Mouse (Mus musculus): Measurements from ENCODE around the gene Pgm5. TPM values are rescaled to one million over a fixed set of nuclear protein-coding genes. Genes with fewer than 3 reads are reported as not detected.
"Not testable (repeated sequence)": the region's sequence is repeated elsewhere in the genome, so short reads cannot be mapped to it uniquely, and the experiment has no call there.

Gene Pgm5
- polyA plus RNA-seq, 1 experiment from 2014 or later, result 0.28 TPM

DNA sequence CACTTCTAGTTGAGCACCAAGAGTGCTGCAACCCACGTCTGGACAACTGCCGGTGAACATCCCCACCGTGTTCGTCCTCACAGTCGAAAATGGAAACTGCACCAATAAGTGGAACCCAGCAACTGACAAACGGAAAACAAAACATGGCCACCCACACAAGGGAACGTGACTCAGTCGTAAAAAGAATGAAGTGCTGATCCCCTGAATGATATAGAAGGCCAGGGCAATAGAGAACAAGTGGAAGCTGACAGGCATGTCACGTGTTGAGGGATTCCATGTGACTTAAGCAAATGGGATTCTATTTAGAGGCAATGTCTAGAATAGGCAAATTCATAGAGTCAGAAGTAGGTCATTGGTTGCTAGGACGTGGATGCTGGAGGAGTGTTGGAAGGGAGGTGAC is 137.3 kb downstream of the Pgm5 start:
- Histone ChIP-seq H3K9me3 (replicated peaks) (no peaks in the 10 kb centered on the region), H3K4me2 (no peak overlapping the region), H3K9ac (no peak overlapping the region), H3K27me3 (no peaks in the 10 kb centered on the region), H3K4me1 (replicated peaks) (no peaks in the 10 kb centered on the region), H3K36me3 (no peaks in the 10 kb centered on the region), H3K27ac (no peak overlapping the region), H3K4me3 (replicated peaks) (no peak overlapping the region)
- 56% methylated on average over 10 of the region's 10 CpGs for WGBS (ENCODE audit: insufficient replicate concordance)
- no peak for DNase-seq
- ATAC-seq (ENCODE audit: low read depth), result no peak

DNA sequence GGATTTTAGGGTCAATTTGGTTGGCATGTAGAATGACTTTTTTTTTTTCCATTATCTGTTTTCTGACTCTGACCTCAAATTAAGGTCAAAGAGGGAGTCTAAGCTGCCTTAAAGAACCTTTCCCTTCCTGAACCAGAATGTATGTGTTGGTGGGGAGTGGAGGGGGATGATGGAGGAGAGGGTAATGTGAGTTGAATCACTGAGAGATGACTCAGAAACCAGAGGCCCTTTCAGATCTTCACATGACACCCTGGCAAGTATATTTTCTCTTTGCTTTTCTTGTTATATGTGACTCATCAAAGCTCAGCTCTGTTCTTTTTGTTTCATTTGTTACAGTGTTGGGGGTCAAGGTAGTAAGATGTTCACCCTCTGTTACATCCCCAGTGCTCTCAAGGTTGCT is 141.2 kb downstream of the Pgm5 start:
- no peak overlapping the region for H3K4me2 ChIP-seq
- H3K9ac ChIP-seq, result no peak overlapping the region
- H3K27ac ChIP-seq, result no peak overlapping the region
- DNase-seq (no peak), ATAC-seq (ENCODE audit: low read depth) (no peak)
- no peaks in the 10 kb centered on the region for H3K27me3 ChIP-seq
- no peak overlapping the region for H3K4me3 ChIP-seq (replicated peaks)
- H3K9me3 ChIP-seq (replicated peaks), result no peaks in the 10 kb centered on the region
- H3K4me1 ChIP-seq (replicated peaks), result no peaks in the 10 kb centered on the region
- H3K36me3 ChIP-seq, result no peaks in the 10 kb centered on the region

DNA sequence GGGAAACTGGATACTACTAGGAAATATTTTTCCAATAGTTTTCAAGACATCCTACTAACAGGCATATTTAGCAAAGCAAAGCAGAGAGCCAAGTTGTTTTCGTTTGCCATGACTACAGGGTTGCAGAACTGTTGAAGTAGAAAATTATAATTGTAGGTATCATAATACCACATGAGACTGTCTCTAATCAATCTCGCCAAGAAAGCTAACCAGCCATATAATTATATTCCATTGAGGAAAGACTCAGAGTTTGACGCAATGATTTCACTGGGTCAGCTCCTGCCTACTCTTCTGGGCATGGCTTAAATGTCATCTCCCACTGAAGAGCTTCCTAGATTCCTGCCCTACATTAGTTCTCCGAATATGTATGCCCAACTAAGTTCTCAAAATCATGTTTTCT is 142.2 kb downstream of the Pgm5 start:
- WGBS (ENCODE audit: insufficient replicate concordance), result 47% methylated on average over 4 of the region's 4 CpGs
- ATAC-seq (ENCODE audit: low read depth) (no peak), DNase-seq (no peak)
- H3K9ac ChIP-seq, result no peak overlapping the region
- H3K4me3 ChIP-seq (replicated peaks), result no peak overlapping the region
- H3K27ac ChIP-seq, result no peak overlapping the region
- no peaks in the 10 kb centered on the region for H3K36me3 ChIP-seq
- H3K27me3 ChIP-seq, result no peaks in the 10 kb centered on the region
- H3K9me3 ChIP-seq (replicated peaks), result no peaks in the 10 kb centered on the region
- H3K4me2 ChIP-seq, result no peak overlapping the region
- no peaks in the 10 kb centered on the region for H3K4me1 ChIP-seq (replicated peaks)

DNA sequence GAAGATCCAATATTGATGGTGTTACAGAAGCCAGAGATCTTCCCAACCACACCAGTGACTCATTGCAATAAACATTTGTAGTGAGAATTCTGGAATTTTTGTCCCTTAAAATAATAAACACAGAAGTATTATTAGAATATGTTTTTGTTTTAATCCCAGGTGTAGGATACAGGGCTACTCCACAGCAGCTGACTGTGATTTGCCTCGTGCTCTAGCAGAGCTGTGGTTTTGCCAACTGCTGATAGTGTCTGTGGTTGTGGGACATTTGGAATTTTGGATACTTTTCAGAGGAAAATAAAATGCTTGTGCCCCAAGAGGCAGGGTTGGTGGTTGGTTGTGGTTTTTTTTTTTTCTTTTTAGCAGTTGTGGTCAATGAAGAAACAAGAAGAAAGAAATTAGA is 143.6 kb downstream of the Pgm5 start:
- H3K27me3 ChIP-seq, result no peaks in the 10 kb centered on the region
- no peaks in the 10 kb centered on the region for H3K9me3 ChIP-seq (replicated peaks)
- DNase-seq (no peak), ATAC-seq (ENCODE audit: low read depth) (no peak)
- H3K27ac ChIP-seq, result no peak overlapping the region
- no peaks in the 10 kb centered on the region for H3K4me1 ChIP-seq (replicated peaks)
- H3K4me3 ChIP-seq (replicated peaks), result no peak overlapping the region
- H3K36me3 ChIP-seq, result no peaks in the 10 kb centered on the region
- no peak overlapping the region for H3K4me2 ChIP-seq
- WGBS (ENCODE audit: insufficient replicate concordance), result 32% methylated on average over 1 of the region's 1 CpGs
- no peak overlapping the region for H3K9ac ChIP-seq

DNA sequence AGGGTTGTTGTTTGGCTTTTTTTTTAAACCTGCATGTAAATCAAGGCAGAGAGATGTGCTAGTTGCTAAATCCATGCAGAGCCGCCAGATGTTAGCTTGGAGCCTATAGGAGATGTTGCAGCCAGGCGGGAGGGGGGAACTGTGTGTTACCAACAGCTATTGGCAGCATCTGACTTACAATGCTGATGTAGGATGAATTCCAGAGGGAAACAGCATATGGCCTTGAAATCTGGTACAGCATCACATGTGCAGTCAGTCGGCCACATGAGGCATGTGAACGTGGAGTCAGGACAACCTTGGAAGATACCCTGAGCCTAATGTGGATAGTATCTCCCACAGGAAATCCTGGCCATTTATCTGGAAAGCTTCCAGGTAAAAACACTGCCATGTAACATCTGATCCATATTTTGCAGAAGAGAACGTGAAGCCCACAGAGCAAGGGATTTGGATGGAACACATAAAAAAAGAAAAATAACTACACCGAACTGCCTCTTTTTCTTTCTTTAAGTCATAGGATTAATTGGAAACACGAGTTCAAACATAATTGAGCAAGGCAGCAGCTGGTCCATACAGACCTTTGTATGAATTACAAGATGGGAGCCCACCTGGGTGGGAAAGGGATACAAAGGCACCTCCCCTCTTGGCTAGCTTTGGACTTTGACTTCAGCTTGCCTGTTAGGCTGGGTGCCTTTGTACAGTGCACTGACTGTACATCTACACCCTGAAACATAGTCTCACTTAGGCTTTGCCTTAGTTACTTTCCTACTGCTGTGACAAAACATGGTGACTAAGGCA is 145.2 kb downstream of the Pgm5 start:
- no peaks in the 10 kb centered on the region for H3K9me3 ChIP-seq (replicated peaks)
- DNase-seq (no peak), ATAC-seq (ENCODE audit: low read depth) (no peak)
- H3K27ac ChIP-seq, result no peak overlapping the region
- H3K4me3 ChIP-seq (replicated peaks), result no peak overlapping the region
- H3K36me3 ChIP-seq, result no peaks in the 10 kb centered on the region
- no peaks in the 10 kb centered on the region for H3K4me1 ChIP-seq (replicated peaks)
- WGBS (ENCODE audit: insufficient replicate concordance), result 65% methylated on average over 7 of the region's 7 CpGs
- no peak overlapping the region for H3K4me2 ChIP-seq
- H3K9ac ChIP-seq, result no peak overlapping the region
- H3K27me3 ChIP-seq, result no peaks in the 10 kb centered on the region

DNA sequence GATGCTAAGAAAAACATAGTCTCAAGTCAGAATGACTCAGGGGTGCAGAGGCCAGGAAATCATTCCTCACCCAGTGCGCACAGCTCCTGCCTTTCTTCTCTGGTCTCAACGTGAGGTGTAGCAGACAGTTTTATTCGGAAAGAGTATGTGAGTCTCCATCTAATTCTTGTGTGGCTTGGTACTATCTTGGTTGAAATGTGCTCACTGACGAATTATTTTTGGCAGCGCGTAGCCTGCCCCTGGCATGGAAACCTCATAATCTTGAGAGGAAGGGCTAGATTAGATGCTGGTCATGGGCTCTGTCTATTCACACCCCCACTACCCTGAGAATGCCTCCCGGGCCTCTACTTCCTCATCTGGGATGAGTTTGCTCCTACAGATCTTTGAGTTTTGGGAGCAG is 153.6 kb downstream of the Pgm5 start:
- Histone ChIP-seq H3K4me2 (no peak overlapping the region), H3K36me3 (no peaks in the 10 kb centered on the region), H3K27ac (no peak overlapping the region), H3K4me3 (replicated peaks) (no peak overlapping the region), H3K4me1 (replicated peaks) (no peaks in the 10 kb centered on the region), H3K9me3 (replicated peaks) (no peaks in the 10 kb centered on the region), H3K9ac (no peak overlapping the region), H3K27me3 (no peaks in the 10 kb centered on the region)
- no peak for ATAC-seq (ENCODE audit: low read depth)
- no peak for DNase-seq
- WGBS (ENCODE audit: insufficient replicate concordance), result 62% methylated on average over 7 of the region's 7 CpGs

DNA sequence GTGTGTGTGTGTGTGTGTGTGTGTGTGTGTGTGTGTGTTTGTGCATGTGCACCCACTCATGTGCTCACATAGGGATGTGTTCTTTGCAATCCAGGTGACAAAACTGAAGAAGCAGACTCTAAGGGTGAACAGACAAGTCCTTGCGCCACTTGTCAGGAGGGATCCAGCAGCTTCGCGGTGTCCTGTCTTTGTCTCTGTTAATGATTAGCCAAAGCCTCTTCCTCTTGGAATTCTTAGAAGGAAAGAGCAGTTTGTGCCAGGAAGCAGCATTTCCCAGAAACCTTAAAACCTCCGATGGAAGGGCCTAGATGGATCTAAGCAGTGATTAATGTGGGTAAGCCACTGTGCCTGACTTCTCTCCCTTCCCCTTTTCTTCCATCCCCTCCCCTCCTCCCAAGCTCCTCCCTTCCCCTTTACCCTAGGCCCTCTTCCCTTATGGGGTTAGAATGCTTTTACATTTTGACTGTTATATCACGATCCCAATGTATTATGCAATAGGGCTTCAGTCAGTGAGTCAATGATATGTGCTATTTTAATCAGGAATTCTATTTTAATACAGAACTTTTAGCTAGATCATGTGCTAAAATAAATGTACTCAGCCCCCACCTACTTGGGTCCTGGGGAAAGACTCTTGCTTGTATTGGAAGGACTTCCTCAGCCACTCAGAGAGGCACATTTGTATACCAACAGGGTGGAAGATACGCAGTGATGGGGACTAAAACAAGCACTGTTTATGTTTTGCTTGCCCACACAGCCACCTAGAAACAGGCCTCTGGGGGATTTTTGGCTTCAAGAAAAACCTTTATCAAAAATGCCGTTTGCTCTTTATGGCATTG is 154.4 kb downstream of the Pgm5 start:
- 46% methylated on average over 7 of the region's 7 CpGs for WGBS (ENCODE audit: insufficient replicate concordance)
- H3K27ac ChIP-seq, result no peak overlapping the region
- no peaks in the 10 kb centered on the region for H3K4me1 ChIP-seq (replicated peaks)
- no peak overlapping the region for H3K9ac ChIP-seq
- H3K36me3 ChIP-seq, result no peaks in the 10 kb centered on the region
- DNase-seq, result no peak
- no peaks in the 10 kb centered on the region for H3K9me3 ChIP-seq (replicated peaks)
- no peak overlapping the region for H3K4me3 ChIP-seq (replicated peaks)
- H3K4me2 ChIP-seq, result no peak overlapping the region
- no peaks in the 10 kb centered on the region for H3K27me3 ChIP-seq
- no peak for ATAC-seq (ENCODE audit: low read depth)

DNA sequence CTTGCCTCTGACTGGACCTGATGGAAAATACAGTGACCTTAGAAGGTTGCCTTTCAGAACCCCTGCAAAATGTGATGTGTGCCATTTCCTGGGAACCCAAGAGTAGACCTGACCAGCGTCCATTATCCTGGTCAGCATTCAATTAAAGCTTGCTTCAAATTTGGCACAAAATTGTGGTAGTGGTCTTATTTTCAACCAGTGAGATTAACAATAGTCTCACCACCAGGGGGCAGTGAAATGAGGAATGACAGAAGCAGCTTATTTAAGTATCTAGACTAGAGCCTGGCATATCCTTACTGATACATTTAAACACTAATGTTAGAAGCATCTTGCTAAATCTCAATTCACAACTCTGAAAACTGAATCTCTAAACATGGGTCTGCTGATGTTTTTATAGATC is 156.3 kb downstream of the Pgm5 start:
- Histone ChIP-seq H3K9ac (no peak overlapping the region), H3K27ac (no peak overlapping the region), H3K4me2 (no peak overlapping the region), H3K9me3 (replicated peaks) (no peaks in the 10 kb centered on the region), H3K4me1 (replicated peaks) (no peaks in the 10 kb centered on the region), H3K27me3 (no peaks in the 10 kb centered on the region), H3K4me3 (replicated peaks) (no peak overlapping the region), H3K36me3 (no peaks in the 10 kb centered on the region)
- DNase-seq, result no peak
- 26% methylated on average over 1 of the region's 1 CpGs for WGBS (ENCODE audit: insufficient replicate concordance)
- no peak for ATAC-seq (ENCODE audit: low read depth)

DNA sequence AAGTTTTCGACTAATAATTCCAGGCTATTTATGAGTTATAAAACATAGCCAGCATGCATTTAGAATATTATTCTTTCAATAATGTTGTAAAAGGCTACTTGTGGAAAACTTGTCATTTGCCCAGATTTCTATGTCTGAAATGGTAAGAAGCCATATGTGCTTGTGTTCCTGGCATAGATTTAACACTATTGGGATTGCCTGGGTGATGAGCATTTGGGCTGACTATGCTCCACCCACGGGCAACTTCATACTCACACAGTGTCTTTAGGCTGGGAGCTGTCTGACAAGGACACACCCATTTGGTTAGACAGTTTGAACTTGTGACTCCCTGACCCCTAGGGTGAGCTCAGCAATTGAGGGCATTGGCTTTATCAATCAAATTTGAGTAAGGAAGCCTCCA is 157.3 kb downstream of the Pgm5 start:
- Histone ChIP-seq H3K27ac (no peak overlapping the region), H3K9ac (no peak overlapping the region), H3K36me3 (no peaks in the 10 kb centered on the region), H3K4me2 (no peak overlapping the region), H3K9me3 (replicated peaks) (no peaks in the 10 kb centered on the region), H3K4me3 (replicated peaks) (no peak overlapping the region), H3K27me3 (no peaks in the 10 kb centered on the region), H3K4me1 (replicated peaks) (no peaks in the 10 kb centered on the region)
- ATAC-seq (ENCODE audit: low read depth) (no peak), DNase-seq (no peak)
- 53% methylated on average over 2 of the region's 2 CpGs for WGBS (ENCODE audit: insufficient replicate concordance)

DNA sequence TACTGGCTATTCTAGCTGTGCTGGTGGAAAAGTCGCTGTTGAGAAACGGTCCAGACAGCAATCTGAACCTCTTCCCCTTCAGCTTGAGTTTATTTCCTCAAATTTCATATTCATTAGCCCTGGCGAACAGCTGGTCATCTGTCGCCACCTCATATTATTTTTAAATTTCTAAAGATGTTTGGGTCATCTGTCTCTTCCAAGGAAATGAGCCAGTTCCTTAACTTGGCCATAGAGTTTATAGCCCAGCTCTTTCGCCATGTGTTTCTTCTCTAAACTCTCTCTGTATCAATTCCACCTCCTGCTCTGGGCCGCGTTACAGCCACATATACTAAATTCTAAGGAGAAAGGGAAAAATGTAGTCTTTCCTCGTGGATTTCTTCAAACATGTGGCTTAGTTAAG is 158.0 kb downstream of the Pgm5 start:
- DNase-seq (no peak), ATAC-seq (ENCODE audit: low read depth) (no peak)
- no peak overlapping the region for H3K27ac ChIP-seq
- H3K27me3 ChIP-seq, result no peaks in the 10 kb centered on the region
- H3K9me3 ChIP-seq (replicated peaks), result no peaks in the 10 kb centered on the region
- 57% methylated on average over 8 of the region's 8 CpGs for WGBS (ENCODE audit: insufficient replicate concordance)
- no peaks in the 10 kb centered on the region for H3K36me3 ChIP-seq
- H3K4me1 ChIP-seq (replicated peaks), result no peaks in the 10 kb centered on the region
- no peak overlapping the region for H3K4me3 ChIP-seq (replicated peaks)
- H3K9ac ChIP-seq, result no peak overlapping the region
- no peak overlapping the region for H3K4me2 ChIP-seq

DNA sequence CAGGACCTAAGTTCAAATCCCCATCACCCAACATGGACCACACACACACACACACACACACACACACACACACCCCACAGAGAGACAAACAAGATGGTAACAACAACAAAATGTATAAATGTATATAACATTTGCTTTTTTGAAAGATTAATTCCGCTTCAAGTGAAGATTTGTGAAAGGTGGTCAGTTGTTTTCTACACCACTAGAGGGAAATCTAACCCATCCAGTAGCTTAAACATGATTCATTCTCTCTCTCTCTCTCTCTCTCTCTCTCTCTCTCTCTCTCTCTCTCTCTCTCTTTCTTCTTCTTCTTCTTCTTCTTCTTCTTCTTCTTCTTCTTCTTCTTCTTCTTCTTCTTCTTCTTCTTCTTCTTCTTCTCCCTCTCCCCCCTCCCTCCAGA is 158.5 kb downstream of the Pgm5 start:
- 48% methylated on average over 1 of the region's 1 CpGs for WGBS (ENCODE audit: insufficient replicate concordance)
- not testable (repeated sequence) for H3K4me3 ChIP-seq (replicated peaks); DNase-seq; H3K9me3 ChIP-seq (replicated peaks); H3K36me3 ChIP-seq; H3K4me2 ChIP-seq; H3K27ac ChIP-seq; H3K9ac ChIP-seq; H3K27me3 ChIP-seq; H3K4me1 ChIP-seq (replicated peaks); ATAC-seq (ENCODE audit: low read depth)

DNA sequence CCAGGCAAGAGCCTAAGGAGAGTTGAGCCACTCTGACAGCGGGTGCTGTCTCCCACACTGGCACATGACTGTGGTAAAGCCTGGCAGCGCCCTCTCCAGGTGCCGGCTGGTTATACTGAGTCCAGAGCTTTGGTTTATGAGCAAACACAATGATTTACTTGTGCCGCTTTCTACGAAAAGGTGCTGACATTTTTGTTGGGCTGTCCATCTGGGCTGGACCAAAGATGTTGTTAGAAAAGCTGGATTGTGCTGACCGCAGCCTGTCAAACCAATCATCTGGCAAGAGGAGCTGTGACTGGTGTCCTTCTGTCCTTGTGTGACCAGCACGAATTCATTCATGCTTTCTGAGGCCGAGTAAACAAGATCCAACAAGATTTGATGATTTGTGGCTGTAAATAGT is 159.9 kb downstream of the Pgm5 start:
- Histone ChIP-seq H3K4me3 (replicated peaks) (no peak overlapping the region), H3K4me2 (no peak overlapping the region), H3K4me1 (replicated peaks) (no peaks in the 10 kb centered on the region), H3K9ac (no peak overlapping the region), H3K36me3 (no peaks in the 10 kb centered on the region), H3K27ac (no peak overlapping the region), H3K9me3 (replicated peaks) (no peaks in the 10 kb centered on the region), H3K27me3 (no peaks in the 10 kb centered on the region)
- DNase-seq (no peak), ATAC-seq (ENCODE audit: low read depth) (no peak)
- 60% methylated on average over 8 of the region's 8 CpGs for WGBS (ENCODE audit: insufficient replicate concordance)

Measured in liver, embryonic 13.5 days (tissue).